Mouse (Mus musculus) limb, embryonic 13.5 days (tissue): ENCODE data around the gene Szt2. TPM values are rescaled to one million over a fixed set of nuclear protein-coding genes. Genes with fewer than 3 reads are reported as not detected.

Source experiments
- polyA plus RNA-seq: library from polyadenylated mRNA; unstranded; fragments of >200 nt; fragmentation: Nextera tagmentation; extraction: Ambion mirVana; gene quantifications from 2 replicates; pipeline ENCODE4 v1.2.1, GENCODE M21; 2015

Gene Szt2
- polyA plus RNA-seq, 1 experiment from 2014 or later, result 10.6 TPM

Other genes starting within 250 kb of the Szt2 start
- 51.8 TPM in 2 replicates for gene Kdm4a, start 229.2 kb downstream of the Szt2 start, polyA plus RNA-seq
- 51.1 and 58.1 TPM in 2 replicates for gene Ptprf, start 117.9 kb downstream of the Szt2 start, polyA plus RNA-seq
- 108 and 116 TPM in 2 replicates for gene Med8, start 64 bp upstream of the Szt2 start, polyA plus RNA-seq
- 66.3 and 66.5 TPM in 2 replicates for gene Elovl1, start 18.8 kb upstream of the Szt2 start, polyA plus RNA-seq
- 221 and 238 TPM in 2 replicates for gene Cdc20, start 28.1 kb upstream of the Szt2 start, polyA plus RNA-seq
- gene Mpl, start 48.2 kb upstream of the Szt2 start, polyA plus RNA-seq, result 0.33 and 0.46 TPM in 2 replicates
- gene Tie1, start 80.8 kb upstream of the Szt2 start, polyA plus RNA-seq, result 21.5 and 22.8 TPM in 2 replicates
- 1.0 and 2.0 TPM in 2 replicates for gene 2610528J11Rik, start 117.7 kb upstream of the Szt2 start, polyA plus RNA-seq
- gene Tmem125, start 134.8 kb upstream of the Szt2 start, polyA plus RNA-seq, result 1.8 and 2.0 TPM in 2 replicates
- gene Cfap57, start 211.5 kb upstream of the Szt2 start, polyA plus RNA-seq, result 0.13 and 0.31 TPM in 2 replicates
- 130 and 134 TPM in 2 replicates for gene Ebna1bp2, start 211.5 kb upstream of the Szt2 start, polyA plus RNA-seq
- gene Olfr62, start 249.7 kb upstream of the Szt2 start, polyA plus RNA-seq, result not detected in 2 replicates